Mouse (Mus musculus) liver, postnatal 0 days (tissue): ENCODE measurements around the gene Atp2b1. TPM values are rescaled to one million over a fixed set of nuclear protein-coding genes. Genes with fewer than 3 reads are reported as not detected.

Source experiments
- ATAC-seq: fragments of 200-750 bp; cut with Nextera tagmentation; 2 replicates; pipeline ENCODE4 v1.8.0; 2017; ENCODE audit warnings: mild to moderate bottlenecking, moderate library complexity
- DNase-seq: peaks from one replicate; pipeline ENCODE4 v3.0.0-alpha.2; 2016
- H3K27ac ChIP-seq: fragments of 300-500 bp; sonication (generic); 2 replicates; pipeline ENCODE4 v1.5.1; 2014; ENCODE audit warnings: antibody characterized with exemption, moderate library complexity, mild to moderate bottlenecking, low read depth
- H3K27me3 ChIP-seq: fragments of 300-500 bp; sonication (generic); 2 replicates; pipeline ENCODE4 v1.6.1; 2014; ENCODE audit warnings: low read length, control low read depth, mixed read lengths; ENCODE audit not compliant: insufficient read depth
- H3K36me3 ChIP-seq: fragments of 300-500 bp; sonication (generic); replicated peaks from 2 replicates; pipeline ENCODE4 v1.6.1; 2014; ENCODE audit warnings: mild to moderate bottlenecking, control low read depth, low read length, moderate library complexity, mixed read lengths; ENCODE audit not compliant: insufficient read depth
- H3K4me1 ChIP-seq: fragments of 300-500 bp; sonication (generic); 2 replicates; pipeline ENCODE4 v1.6.1; 2014; ENCODE audit warnings: antibody characterized with exemption, mild to moderate bottlenecking, control low read depth; ENCODE audit not compliant: insufficient read depth
- H3K4me2 ChIP-seq: fragments of 300-500 bp; sonication (generic); 2 replicates; pipeline ENCODE4 v1.6.1; 2014; ENCODE audit warnings: low read depth, mild to moderate bottlenecking, low read length, moderate library complexity, mixed read lengths
- H3K4me3 ChIP-seq: fragments of 300-500 bp; sonication (generic); 2 replicates; pipeline ENCODE4 v1.5.1; 2014; ENCODE audit warnings: low read depth, low read length
- H3K9ac ChIP-seq: fragments of 300-500 bp; sonication (generic); replicated peaks from 2 replicates; pipeline ENCODE4 v1.6.1; 2014; ENCODE audit warnings: mild to moderate bottlenecking, moderate library complexity
- H3K9me3 ChIP-seq: fragments of 300-500 bp; sonication (generic); 2 replicates; pipeline ENCODE4 v1.6.1; 2016; ENCODE audit warnings: mild to moderate bottlenecking, control low read depth, low read length, mixed read lengths
- CTCF ChIP-seq: sonication (generic); IDR thresholded peaks from 2 replicates; pipeline ENCODE4 v1.5.1; 2016; ENCODE audit warnings: antibody characterized with exemption, low read depth
- EP300 ChIP-seq: IDR thresholded peaks from 2 replicates; pipeline ENCODE4 v1.6.1; 2016; ENCODE audit warnings: antibody characterized with exemption, low read depth, mild to moderate bottlenecking
- WGBS: fragments of 180-500 bp; shearing (Covaris S2); extraction: QIAGEN DNeasy Blood & Tissue Kit; methylation state at CpG from one replicate; pipeline ENCODE4 v1.1.7; 2014; ENCODE audit not compliant: insufficient replicate concordance; 5-methylcytosine and 5-hydroxymethylcytosine counted together
- polyA plus RNA-seq: library from polyadenylated mRNA; unstranded; fragments of >200 nt; fragmentation: Nextera tagmentation; extraction: Ambion mirVana; gene quantifications from 2 replicates; pipeline ENCODE4 v1.2.1, GENCODE M21; 2015

Gene Atp2b1
- polyA plus RNA-seq, 1 experiment from 2014 or later = 37.0 TPM

GRCm38 (mm10) chr10:99038866-99039265 lies 124.7 kb downstream of the Atp2b1 start:
- Histone ChIP-seq H3K27ac (no peak overlapping the region), H3K4me3 (no peak overlapping the region), H3K36me3 (no peaks in the 10 kb centered on the region), H3K4me2 (no peak overlapping the region), H3K9ac (no peak overlapping the region), H3K9me3 (no peaks in the 10 kb centered on the region), H3K4me1 (no peaks in the 10 kb centered on the region), H3K27me3 (no peaks in the 10 kb centered on the region)
- TF ChIP-seq CTCF = no peak
- no peak for TF ChIP-seq EP300
- DNase-seq = no peak
- ATAC-seq = peak; percentile 53; the same call in 1 of the 2 replicates
- WGBS = 60% methylated on average over 3 of the region's 3 CpGs

DNA sequence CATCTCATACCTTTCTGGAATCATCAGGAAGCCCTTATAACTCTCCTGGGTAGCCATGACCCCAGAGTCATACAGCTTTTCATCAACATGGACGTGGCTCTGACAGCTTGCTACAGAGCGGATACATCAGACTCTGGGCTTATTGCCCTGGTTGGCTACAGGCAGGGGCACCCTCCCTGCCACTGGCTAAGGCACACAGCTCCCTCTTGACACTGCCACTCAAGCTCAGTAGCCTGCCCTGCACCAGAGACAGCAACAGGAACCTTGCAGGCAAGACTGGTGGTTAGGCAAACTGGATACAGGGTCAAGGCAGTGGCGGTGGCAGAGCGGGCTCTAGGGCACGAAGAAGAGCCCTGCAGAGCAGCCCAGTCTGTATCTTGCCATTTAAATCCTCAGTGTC lies 126.0 kb downstream of the Atp2b1 start:
- Histone ChIP-seq H3K9me3 (no peaks in the 10 kb centered on the region), H3K36me3 (no peaks in the 10 kb centered on the region), H3K9ac (no peak overlapping the region), H3K27me3 (no peaks in the 10 kb centered on the region), H3K4me2 (no peak overlapping the region), H3K4me3 (no peak overlapping the region), H3K4me1 (no peaks in the 10 kb centered on the region), H3K27ac (no peak overlapping the region)
- no peak for TF ChIP-seq CTCF
- no peak for TF ChIP-seq EP300
- WGBS = 86% methylated on average over 5 of the region's 5 CpGs
- DNase-seq = no peak
- no peak for ATAC-seq

GRCm38 (mm10) chr10:99046756-99047550 lies 132.7 kb downstream of the Atp2b1 start:
- Histone ChIP-seq H3K27ac (no peak overlapping the region), H3K4me1 (no peaks in the 10 kb centered on the region), H3K4me3 (no peak overlapping the region), H3K9me3 (no peaks in the 10 kb centered on the region), H3K4me2 (no peak overlapping the region), H3K36me3 (no peaks in the 10 kb centered on the region), H3K27me3 (no peaks in the 10 kb centered on the region), H3K9ac (no peak overlapping the region)
- DNase-seq (no peak), ATAC-seq (peak; percentile 35; the same call in 1 of the 2 replicates)
- WGBS = 65% methylated on average over 5 of the region's 5 CpGs
- TF ChIP-seq CTCF (no peak), EP300 (no peak)

- DNase-seq = no peak
- WGBS = 68% methylated on average over 4 of the region's 4 CpGs
- H3K4me1 ChIP-seq = no peaks in the 10 kb centered on the region
- no peak overlapping the region for H3K4me2 ChIP-seq
- no peaks in the 10 kb centered on the region for H3K27me3 ChIP-seq
- no peaks in the 10 kb centered on the region for H3K9me3 ChIP-seq
- no peak overlapping the region for H3K4me3 ChIP-seq
- no peak overlapping the region for H3K9ac ChIP-seq
- no peaks in the 10 kb centered on the region for H3K36me3 ChIP-seq
- TF ChIP-seq EP300 = no peak
- H3K27ac ChIP-seq = no peak overlapping the region
- no peak for ATAC-seq
Observed at GRCm38 (mm10) chr10:99047551-99047940, 133.3 kb downstream of the Atp2b1 start.

DNA sequence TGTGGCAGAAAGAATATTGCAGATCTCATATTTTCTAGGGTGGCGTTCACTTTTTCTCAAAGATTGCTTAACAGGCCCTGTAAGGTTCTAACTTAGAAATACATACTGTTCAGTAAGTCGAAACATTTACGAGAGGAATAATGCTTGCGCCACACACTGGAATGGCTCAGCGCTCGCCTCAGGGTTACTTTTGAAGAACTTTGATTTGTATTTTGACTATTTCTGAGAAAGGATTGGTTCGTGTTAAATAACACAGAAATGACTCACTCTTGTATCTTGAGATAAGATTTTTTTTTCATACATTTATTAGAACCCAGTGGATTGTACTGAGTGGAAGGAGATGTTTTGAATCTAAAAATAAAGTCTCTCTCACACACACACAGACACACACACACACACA lies 135.9 kb downstream of the Atp2b1 start:
- DNase-seq = no peak

GRCm38 (mm10) chr10:99053111-99053510 lies 138.9 kb downstream of the Atp2b1 start:
- no peaks in the 10 kb centered on the region for H3K9me3 ChIP-seq
- TF ChIP-seq CTCF = no peak
- H3K36me3 ChIP-seq = no peaks in the 10 kb centered on the region
- H3K9ac ChIP-seq = no peak overlapping the region
- no peak for ATAC-seq
- no peak overlapping the region for H3K27ac ChIP-seq
- no peak overlapping the region for H3K4me2 ChIP-seq
- DNase-seq = no peak
- H3K4me3 ChIP-seq = no peak overlapping the region
- no peaks in the 10 kb centered on the region for H3K27me3 ChIP-seq
- no peaks in the 10 kb centered on the region for H3K4me1 ChIP-seq

More for the DNA sequence above, 135.9 kb downstream of the Atp2b1 start:
- Histone ChIP-seq H3K36me3 (no peaks in the 10 kb centered on the region), H3K27me3 (no peaks in the 10 kb centered on the region), H3K27ac (no peak overlapping the region), H3K4me2 (no peak overlapping the region), H3K9me3 (no peaks in the 10 kb centered on the region), H3K4me3 (no peak overlapping the region), H3K4me1 (no peaks in the 10 kb centered on the region), H3K9ac (no peak overlapping the region)
- no peak for TF ChIP-seq EP300
- no peak for TF ChIP-seq CTCF
- WGBS = 79% methylated on average over 7 of the region's 7 CpGs
- no peak for ATAC-seq

GRCm38 (mm10) chr10:99060588-99060987 lies 146.4 kb downstream of the Atp2b1 start:
- no peak overlapping the region for H3K4me2 ChIP-seq
- DNase-seq (no peak), ATAC-seq (no peak)
- H3K4me3 ChIP-seq = no peak overlapping the region
- no peaks in the 10 kb centered on the region for H3K36me3 ChIP-seq
- no peaks in the 10 kb centered on the region for H3K4me1 ChIP-seq
- H3K27ac ChIP-seq = no peak overlapping the region
- H3K9ac ChIP-seq = no peak overlapping the region
- H3K9me3 ChIP-seq = no peaks in the 10 kb centered on the region
- H3K27me3 ChIP-seq = no peaks in the 10 kb centered on the region
- 70% methylated on average over 7 of the region's 7 CpGs for WGBS
- TF ChIP-seq EP300 (no peak), CTCF (no peak)
